Mouse (Mus musculus): ENCODE measurements at regions not wholly inside any gene's neighbourhood (a gene's known extent, or its start where the extent isn't known, plus 50 kb on each side); places are given as distances from the start of the nearest gene placed in this dataset.
A peak's percentile ranks its signal among the peaks of the same experiment; 100 is the strongest.

- Histone ChIP-seq H3K9ac (no peak overlapping the region), H3K4me3 (no peak overlapping the region), H3K36me3 (no peaks in the 10 kb centered on the region), H3K4me1 (peaks cover 10% of the 10 kb centered on the region; the same call in 1 of the 2 replicates), H3K9me3 (no peaks in the 10 kb centered on the region), H3K4me2 (0 out of 2 replicates have a peak overlapping the region, but pooled peaks have one; percentile 1), H3K27me3 (0 out of 2 replicates have a peak, but pooled peaks cover 3% of the 10 kb centered on the region), H3K27ac (no peak overlapping the region)
- WGBS, result 46% methylated on average over 11 of the region's 11 CpGs
- ATAC-seq (ENCODE audit: insufficient number of reproducible peaks, insufficient read depth, low FRiP score, low TSS enrichment, low read depth), result no peak
These were observed 114.6 kb upstream of the Lmo4 start for GRCm38 (mm10) chr3:144319468-144320205.

- 0 out of 2 replicates have a peak, but pooled peaks cover 3% of the 10 kb centered on the region for H3K27me3 ChIP-seq
- H3K36me3 ChIP-seq, result no peaks in the 10 kb centered on the region
- 51% methylated on average over 16 of the region's 16 CpGs for WGBS
- 0 out of 2 replicates have a peak overlapping the region, but pooled peaks have one; percentile 1 for H3K4me2 ChIP-seq
- H3K27ac ChIP-seq, result no peak overlapping the region
- H3K9ac ChIP-seq, result no peak overlapping the region
- no peak for ATAC-seq (ENCODE audit: insufficient number of reproducible peaks, insufficient read depth, low FRiP score, low TSS enrichment, low read depth)
- H3K9me3 ChIP-seq, result no peaks in the 10 kb centered on the region
- peaks cover 10% of the 10 kb centered on the region; the same call in 1 of the 2 replicates for H3K4me1 ChIP-seq
- H3K4me3 ChIP-seq, result no peak overlapping the region
These were observed 113.9 kb upstream of the Lmo4 start for GRCm38 (mm10) chr3:144318761-144319467.

DNA sequence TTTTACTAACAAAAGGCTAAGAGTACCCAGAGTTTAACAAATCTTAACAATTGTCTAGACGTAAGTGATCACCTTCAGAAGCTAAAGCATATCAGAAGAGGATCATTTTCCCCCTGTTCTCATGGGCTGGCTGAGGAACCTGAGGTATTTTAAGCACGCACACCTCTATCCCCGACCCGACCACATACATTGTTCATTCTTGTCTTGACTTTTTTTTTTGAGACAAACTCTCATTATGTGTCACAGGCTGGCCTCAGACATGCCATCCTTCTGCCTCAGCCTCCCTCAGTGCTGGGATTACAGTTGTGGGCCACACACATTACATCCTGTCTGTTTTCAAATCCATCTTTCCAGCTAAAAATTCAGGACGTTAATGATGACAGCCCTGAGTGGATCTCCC, 105.7 kb upstream of the Lmo4 start:
- ATAC-seq (ENCODE audit: insufficient number of reproducible peaks, insufficient read depth, low FRiP score, low TSS enrichment, low read depth), result no peak
- Histone ChIP-seq H3K27me3 (no peaks in the 10 kb centered on the region), H3K4me3 (no peak overlapping the region), H3K4me1 (no peaks in the 10 kb centered on the region), H3K4me2 (no peak overlapping the region), H3K9ac (no peak overlapping the region), H3K36me3 (no peaks in the 10 kb centered on the region), H3K27ac (no peak overlapping the region), H3K9me3 (no peaks in the 10 kb centered on the region)
- 80% methylated on average over 5 of the region's 5 CpGs for WGBS

- Histone ChIP-seq H3K9ac (no peak overlapping the region), H3K27ac (no peak overlapping the region), H3K36me3 (no peaks in the 10 kb centered on the region), H3K27me3 (no peaks in the 10 kb centered on the region), H3K9me3 (no peaks in the 10 kb centered on the region), H3K4me1 (peaks cover 6% of the 10 kb centered on the region), H3K4me2 (no peak overlapping the region), H3K4me3 (no peak overlapping the region)
- 83% methylated on average over 4 of the region's 4 CpGs for WGBS
- ATAC-seq (ENCODE audit: insufficient number of reproducible peaks, insufficient read depth, low FRiP score, low TSS enrichment, low read depth), result no peak
These were observed 103.6 kb upstream of the Lmo4 start for GRCm38 (mm10) chr3:144308616-144309015.

DNA sequence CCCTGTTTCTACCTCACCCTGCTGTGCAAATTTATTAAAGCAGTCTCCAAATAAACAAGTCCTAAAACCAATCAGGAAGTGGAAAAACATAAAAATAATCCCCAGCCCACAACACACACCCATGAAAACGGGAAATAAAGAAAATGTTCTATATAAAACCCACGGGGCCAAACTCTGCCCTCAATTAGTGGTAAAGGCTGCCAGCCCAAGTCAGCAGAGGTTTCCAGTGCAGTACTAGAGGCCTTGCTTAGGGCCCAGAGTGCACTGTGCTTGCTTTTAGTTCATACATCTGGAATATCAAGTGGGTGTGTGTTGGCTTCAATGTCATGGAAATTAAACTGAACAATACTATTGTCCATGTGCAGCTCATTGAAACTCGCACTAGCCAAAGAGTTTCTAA, 102.5 kb upstream of the Lmo4 start:
- Histone ChIP-seq H3K4me1 (peaks cover 6% of the 10 kb centered on the region), H3K4me3 (no peak overlapping the region), H3K4me2 (no peak overlapping the region), H3K9ac (no peak overlapping the region), H3K36me3 (no peaks in the 10 kb centered on the region), H3K9me3 (no peaks in the 10 kb centered on the region), H3K27me3 (no peaks in the 10 kb centered on the region), H3K27ac (no peak overlapping the region)
- WGBS, result 66% methylated on average over 3 of the region's 3 CpGs
- no peak for ATAC-seq (ENCODE audit: insufficient number of reproducible peaks, insufficient read depth, low FRiP score, low TSS enrichment, low read depth)

DNA sequence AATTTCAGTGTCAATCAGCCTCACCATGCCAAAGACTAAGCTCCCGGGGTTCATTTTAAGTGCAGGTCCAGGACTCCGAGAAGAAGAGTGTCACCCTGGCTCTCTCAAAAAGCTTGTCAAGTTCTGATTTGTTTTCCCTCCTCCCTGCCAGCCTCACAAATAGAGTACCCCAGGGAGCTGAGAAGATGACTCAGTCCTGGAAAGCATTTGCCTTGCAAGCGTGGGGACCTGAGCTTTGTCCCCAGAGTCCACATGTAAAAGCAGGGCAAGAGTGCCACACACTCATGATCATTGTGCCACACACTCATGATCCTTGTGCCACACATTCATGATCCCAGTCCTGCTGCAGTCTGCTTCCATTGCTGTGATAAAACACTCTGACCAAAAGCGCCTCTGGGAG, 100.4 kb upstream of the Lmo4 start:
- Histone ChIP-seq H3K36me3 (no peaks in the 10 kb centered on the region), H3K4me2 (no peak overlapping the region), H3K27ac (no peak overlapping the region), H3K27me3 (no peaks in the 10 kb centered on the region), H3K4me3 (no peak overlapping the region), H3K9me3 (no peaks in the 10 kb centered on the region), H3K9ac (no peak overlapping the region), H3K4me1 (peaks cover 6% of the 10 kb centered on the region)
- WGBS, result 66% methylated on average over 4 of the region's 4 CpGs
- ATAC-seq (ENCODE audit: insufficient number of reproducible peaks, insufficient read depth, low FRiP score, low TSS enrichment, low read depth), result no peak

DNA sequence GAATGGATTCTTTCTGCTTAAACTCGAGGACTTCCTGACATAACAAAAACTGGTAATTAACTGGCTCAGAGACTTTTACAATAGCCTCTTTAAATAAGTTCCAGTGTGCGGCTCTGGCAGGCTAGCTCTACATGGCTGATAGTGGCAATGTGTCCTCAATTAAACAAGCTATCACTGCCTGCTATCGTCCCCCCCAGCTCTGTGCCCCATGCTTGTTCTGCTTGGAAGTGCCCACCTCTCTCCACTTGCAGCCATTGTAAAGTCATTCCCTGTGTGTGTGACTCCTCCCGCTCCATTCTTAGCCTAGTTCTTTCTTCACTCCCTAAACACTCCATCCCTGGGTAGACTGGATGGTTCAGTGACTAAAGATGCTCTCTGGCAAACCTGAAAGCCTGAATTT, 99.9 kb upstream of the Lmo4 start:
- no peak for ATAC-seq (ENCODE audit: insufficient number of reproducible peaks, insufficient read depth, low FRiP score, low TSS enrichment, low read depth)
- no peaks in the 10 kb centered on the region for H3K27me3 ChIP-seq
- no peaks in the 10 kb centered on the region for H3K36me3 ChIP-seq
- H3K4me2 ChIP-seq, result no peak overlapping the region
- H3K27ac ChIP-seq, result no peak overlapping the region
- H3K9ac ChIP-seq, result no peak overlapping the region
- H3K4me3 ChIP-seq, result no peak overlapping the region
- no peaks in the 10 kb centered on the region for H3K9me3 ChIP-seq
- peaks cover 6% of the 10 kb centered on the region for H3K4me1 ChIP-seq
- WGBS, result 18% methylated on average over 4 of the region's 4 CpGs

- WGBS, result 79% methylated on average over 3 of the region's 3 CpGs
- Histone ChIP-seq H3K4me1 (peaks cover 6% of the 10 kb centered on the region), H3K9ac (no peak overlapping the region), H3K4me2 (no peak overlapping the region), H3K9me3 (no peaks in the 10 kb centered on the region), H3K27me3 (no peaks in the 10 kb centered on the region), H3K4me3 (no peak overlapping the region), H3K36me3 (no peaks in the 10 kb centered on the region), H3K27ac (no peak overlapping the region)
- no peak for ATAC-seq (ENCODE audit: insufficient number of reproducible peaks, insufficient read depth, low FRiP score, low TSS enrichment, low read depth)
These were observed 97.6 kb upstream of the Lmo4 start for GRCm38 (mm10) chr3:144302626-144303025.

DNA sequence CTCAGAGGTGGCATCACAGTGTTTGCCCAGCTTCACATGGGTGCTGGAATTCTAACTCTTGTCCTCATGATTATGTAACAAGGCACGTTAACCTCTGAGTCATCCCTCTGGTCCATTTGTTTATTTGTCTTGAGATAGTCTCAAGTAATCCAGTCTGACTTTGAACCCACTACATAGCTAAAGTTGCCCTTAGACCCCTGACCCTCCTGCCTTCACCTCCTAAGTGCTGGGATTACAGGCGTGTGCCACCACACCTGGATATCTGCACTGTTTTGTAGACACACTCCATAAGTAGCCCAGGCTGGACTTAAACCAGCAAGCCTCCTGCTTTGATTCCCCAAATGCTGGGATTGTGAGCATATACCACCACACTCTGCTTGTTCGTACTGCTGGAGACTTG, 96.0 kb upstream of the Lmo4 start:
- no peak for ATAC-seq (ENCODE audit: insufficient number of reproducible peaks, insufficient read depth, low FRiP score, low TSS enrichment, low read depth)

GRCm38 (mm10) chr3:144299239-144299638, 94.2 kb upstream of the Lmo4 start:
- ATAC-seq (ENCODE audit: insufficient number of reproducible peaks, insufficient read depth, low FRiP score, low TSS enrichment, low read depth), result no peak
- H3K4me3 ChIP-seq, result no peak overlapping the region
- H3K27ac ChIP-seq, result no peak overlapping the region
- H3K9me3 ChIP-seq, result peaks cover 4% of the 10 kb centered on the region; the same call in 1 of the 2 replicates
- no peak overlapping the region for H3K4me2 ChIP-seq
- no peak overlapping the region for H3K9ac ChIP-seq
- no peaks in the 10 kb centered on the region for H3K36me3 ChIP-seq
- no peaks in the 10 kb centered on the region for H3K4me1 ChIP-seq
- no peaks in the 10 kb centered on the region for H3K27me3 ChIP-seq
- WGBS, result 91% methylated on average over 5 of the region's 5 CpGs

More for the DNA sequence above, 96.0 kb upstream of the Lmo4 start:
- Histone ChIP-seq H3K9ac (no peak overlapping the region), H3K4me3 (no peak overlapping the region), H3K9me3 (peaks cover 1% of the 10 kb centered on the region; the same call in 1 of the 2 replicates), H3K4me1 (peaks cover 6% of the 10 kb centered on the region), H3K27me3 (no peaks in the 10 kb centered on the region), H3K4me2 (no peak overlapping the region), H3K36me3 (no peaks in the 10 kb centered on the region), H3K27ac (no peak overlapping the region)
- WGBS, result 77% methylated on average over 3 of the region's 3 CpGs

DNA sequence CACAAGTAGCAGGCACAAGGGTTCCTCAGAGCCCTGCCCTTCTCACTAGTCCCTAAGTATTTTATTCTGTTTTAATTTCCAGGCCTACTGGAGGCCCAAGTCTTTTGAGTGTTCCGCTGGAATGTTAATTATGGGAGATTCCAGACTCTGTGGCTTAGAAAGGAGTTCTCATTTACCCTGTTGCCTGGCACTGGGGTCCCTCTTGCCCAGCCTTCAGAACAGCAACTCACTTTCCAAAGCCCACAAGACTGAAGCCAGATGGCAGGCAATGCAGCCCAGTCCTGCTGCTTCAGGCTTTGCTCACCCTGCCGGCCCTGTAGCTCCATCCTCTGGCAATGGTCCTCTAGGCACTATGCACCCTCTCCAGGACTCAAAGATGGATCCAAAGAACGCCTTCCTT, 84.5 kb upstream of the Lmo4 start:
- Histone ChIP-seq H3K27ac (no peak overlapping the region), H3K4me2 (no peak overlapping the region), H3K9ac (no peak overlapping the region), H3K4me3 (no peak overlapping the region), H3K27me3 (no peaks in the 10 kb centered on the region), H3K4me1 (no peaks in the 10 kb centered on the region), H3K9me3 (no peaks in the 10 kb centered on the region), H3K36me3 (no peaks in the 10 kb centered on the region)
- ATAC-seq (ENCODE audit: insufficient number of reproducible peaks, insufficient read depth, low FRiP score, low TSS enrichment, low read depth), result no peak
- WGBS, result 75% methylated on average over 3 of the region's 3 CpGs

DNA sequence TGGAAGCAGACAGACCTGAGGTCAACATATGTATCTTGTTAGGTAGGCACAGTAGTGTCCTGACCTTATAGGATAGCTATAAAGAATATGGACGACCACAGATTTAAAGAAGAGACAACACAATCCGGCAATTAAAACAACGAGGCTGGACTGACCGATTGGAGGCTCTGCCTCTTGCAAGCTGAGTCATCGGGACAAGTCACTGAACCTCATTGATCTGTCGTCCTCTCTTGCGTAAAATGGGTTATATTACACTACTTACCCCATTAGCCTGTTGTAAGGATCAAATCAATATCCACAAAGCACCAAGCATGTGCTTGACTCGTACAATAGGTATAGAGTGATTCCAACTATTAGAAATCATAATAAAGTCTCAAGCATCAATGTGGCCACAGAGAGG, 81.1 kb upstream of the Lmo4 start:
- WGBS, result 81% methylated on average over 8 of the region's 8 CpGs
- no peak overlapping the region for H3K4me3 ChIP-seq
- H3K27me3 ChIP-seq, result no peaks in the 10 kb centered on the region
- no peaks in the 10 kb centered on the region for H3K4me1 ChIP-seq
- no peaks in the 10 kb centered on the region for H3K9me3 ChIP-seq
- no peak overlapping the region for H3K4me2 ChIP-seq
- H3K9ac ChIP-seq, result no peak overlapping the region
- no peak overlapping the region for H3K27ac ChIP-seq
- H3K36me3 ChIP-seq, result no peaks in the 10 kb centered on the region
- ATAC-seq (ENCODE audit: insufficient number of reproducible peaks, insufficient read depth, low FRiP score, low TSS enrichment, low read depth), result no peak

All from embryonic facial prominence, embryonic 13.5 days (tissue).